Mouse (Mus musculus): ENCODE measurements around the gene Fbxw8. TPM values are rescaled to one million over a fixed set of nuclear protein-coding genes. Genes with fewer than 3 reads are reported as not detected.

The Fbxw8 gene
- polyA plus RNA-seq, 1 experiment from 2014 or later, result 12.7 TPM

Other genes with a start within 250 kb of the Fbxw8 start
- 8.3 to 14.7 TPM (median 11.1 TPM) in 3 replicates for gene Fbxo21, start 178.7 kb downstream of the Fbxw8 start, polyA plus RNA-seq (2018)
- gene Tesc, start 127.7 kb downstream of the Fbxw8 start, polyA plus RNA-seq (2018), result not detected in 3 replicates
- gene Hrk, start 9.2 kb upstream of the Fbxw8 start, polyA plus RNA-seq (2018), result not detected in 3 replicates
- gene Rnft2, start 89.7 kb upstream of the Fbxw8 start, polyA plus RNA-seq (2018), result 0.63 to 1.3 TPM (median 0.76 TPM) in 3 replicates
- gene 2410131K14Rik, start 89.8 kb upstream of the Fbxw8 start, polyA plus RNA-seq (2018), result 4.2 to 5.3 TPM (median 4.9 TPM) in 3 replicates